Mouse (Mus musculus) spleen, adult 2 months (tissue): Measurements from ENCODE around the gene Rnf187.

Experiments used
- CTCF ChIP-seq: fragments of 200-500 bp; IDR thresholded peaks from 2 replicates; pipeline ENCODE4 v1.5.1; 2011; ENCODE audit warnings: mild to moderate bottlenecking, inconsistent platforms; ENCODE audit not compliant: insufficient read depth, insufficient read length, insufficient replicate concordance; ENCODE audit errors: extremely low read depth
- POLR2A ChIP-seq: fragments of 200-500 bp; IDR thresholded peaks from 2 replicates; pipeline ENCODE4 v1.6.1; 2011; ENCODE audit warnings: low read depth, low read length, inconsistent platforms

- TF ChIP-seq CTCF (peak; percentile 30; the same call in 1 of the 2 replicates), POLR2A (no peak)
Measured at GRCm38 (mm10) chr11:58916879-58917744, 21.6 kb downstream of the Rnf187 start.
